Mouse (Mus musculus) spleen, postnatal 10 days (tissue): ENCODE results near the gene Fbxo10.
"Not testable (repeated sequence)": the region's sequence is repeated elsewhere in the genome, so short reads cannot be mapped to it uniquely, and the experiment has no call there.

Experiments used
- DNase-seq, 2 experiments: peaks; one replicate each; pipeline ENCODE4 v3.0.0; 2021 to 2022; ENCODE audit warnings: low spot score in 2 of 2

Gene Fbxo10

DNA sequence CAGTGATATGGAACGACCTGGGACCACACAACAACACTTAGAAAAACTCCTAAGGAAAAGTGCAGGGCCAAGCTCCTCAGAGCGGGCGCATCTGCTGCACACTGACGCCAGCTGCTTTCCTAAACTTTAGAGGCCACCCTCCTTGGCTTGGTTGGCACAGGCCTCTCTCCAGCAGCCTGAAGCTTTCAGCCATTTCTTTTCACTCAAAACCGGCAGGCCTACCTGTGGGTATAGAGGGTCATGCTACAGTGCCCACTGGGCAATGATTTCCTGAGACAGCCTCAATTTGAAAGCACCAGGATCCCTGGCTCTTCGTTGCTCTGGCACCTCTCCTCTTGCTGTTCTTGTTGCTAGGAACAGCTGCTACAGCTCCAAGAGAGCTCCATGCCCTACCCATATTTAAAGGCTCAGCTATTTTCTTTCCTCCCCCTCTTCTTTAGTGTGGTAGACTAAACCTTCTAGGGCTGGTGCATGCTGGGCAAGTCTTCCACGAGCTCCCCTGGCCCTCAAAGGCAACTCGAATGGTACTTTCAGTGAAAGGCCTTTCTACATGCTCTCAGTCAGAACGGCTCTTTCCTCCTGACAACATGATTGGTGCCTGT lies 37.0 kb downstream of the Fbxo10 start:
- DNase-seq, result no peak

DNA sequence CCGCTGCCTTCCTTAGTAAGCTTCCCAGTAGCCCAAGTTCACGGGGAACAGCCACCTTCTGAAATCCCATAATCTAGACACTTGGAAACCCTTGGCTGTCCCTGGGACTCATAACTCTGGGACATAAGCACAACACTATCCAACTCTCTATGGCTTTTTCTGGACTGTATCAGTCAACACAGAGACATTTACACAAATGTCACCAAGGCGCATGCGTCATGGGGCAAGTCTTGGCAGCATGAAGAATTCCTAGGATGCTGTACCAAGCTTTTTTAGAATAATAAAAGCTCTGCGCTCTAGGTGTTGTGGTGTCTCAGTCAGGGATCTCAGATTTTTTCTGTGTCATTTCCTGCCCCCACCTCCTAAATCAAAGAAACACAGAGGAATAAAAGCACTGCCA lies 37.7 kb downstream of the Fbxo10 start:
- no peak for DNase-seq

DNA sequence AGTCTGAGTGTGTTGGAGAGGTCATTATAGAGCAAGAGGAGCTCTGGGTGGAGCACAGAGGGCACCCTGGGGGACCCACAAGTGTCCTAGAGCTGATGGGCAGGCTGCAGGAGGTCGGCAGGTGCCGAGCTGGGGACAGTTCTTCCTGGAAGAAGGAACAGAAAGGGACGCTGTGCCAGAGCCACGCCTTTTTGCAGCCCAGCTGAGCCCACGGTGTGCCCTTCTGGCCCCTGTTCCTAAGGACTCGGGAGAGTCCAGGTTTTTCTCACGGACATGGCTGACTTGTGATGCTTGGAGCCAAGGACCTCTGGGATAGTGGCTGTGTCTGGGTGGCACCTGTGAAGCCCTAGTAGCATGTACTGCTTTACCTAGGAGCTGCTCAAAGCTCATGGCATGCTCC lies 43.6 kb downstream of the Fbxo10 start:
- no peak for DNase-seq

DNA sequence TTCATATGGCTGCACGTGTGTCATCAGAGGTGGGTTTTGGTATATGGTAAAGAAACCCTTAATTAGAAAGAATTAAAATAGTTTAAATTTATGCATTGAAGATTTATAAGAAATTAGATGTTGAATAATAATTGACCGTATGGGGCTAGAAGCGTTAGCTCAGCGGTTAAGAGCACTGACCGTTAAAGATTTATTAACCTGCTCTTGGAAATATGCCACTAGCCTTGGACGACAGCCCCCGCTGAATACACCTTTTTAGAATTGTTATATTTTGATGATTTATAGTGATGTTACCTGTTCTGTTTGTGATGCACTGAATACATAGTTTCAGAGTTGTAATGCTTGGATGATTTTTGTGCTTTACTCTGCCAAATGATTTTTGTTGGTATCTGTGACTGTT lies 44.9 kb downstream of the Fbxo10 start:
- DNase-seq, result not testable (repeated sequence)

DNA sequence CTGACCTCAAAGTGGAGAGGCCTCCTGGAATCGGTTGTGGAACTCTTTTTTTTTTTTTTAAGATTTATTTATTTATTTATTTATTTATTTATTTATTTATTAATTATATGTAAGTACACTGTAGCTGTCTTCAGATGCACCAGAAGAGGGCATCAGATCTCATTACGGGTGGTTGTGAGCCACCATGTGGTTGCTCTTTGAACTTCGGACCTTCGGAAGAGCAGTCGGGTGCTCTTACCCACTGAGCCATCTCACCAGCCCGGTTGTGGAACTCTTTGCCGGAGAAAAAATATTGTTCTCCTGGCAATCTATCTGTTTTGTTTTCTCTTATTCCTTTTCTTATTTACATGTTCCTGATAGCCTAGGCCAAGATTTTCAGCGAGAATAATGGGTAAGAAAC lies 45.5 kb downstream of the Fbxo10 start:
- peak in 1 of 2 experiments; percentile 34 for DNase-seq

DNA sequence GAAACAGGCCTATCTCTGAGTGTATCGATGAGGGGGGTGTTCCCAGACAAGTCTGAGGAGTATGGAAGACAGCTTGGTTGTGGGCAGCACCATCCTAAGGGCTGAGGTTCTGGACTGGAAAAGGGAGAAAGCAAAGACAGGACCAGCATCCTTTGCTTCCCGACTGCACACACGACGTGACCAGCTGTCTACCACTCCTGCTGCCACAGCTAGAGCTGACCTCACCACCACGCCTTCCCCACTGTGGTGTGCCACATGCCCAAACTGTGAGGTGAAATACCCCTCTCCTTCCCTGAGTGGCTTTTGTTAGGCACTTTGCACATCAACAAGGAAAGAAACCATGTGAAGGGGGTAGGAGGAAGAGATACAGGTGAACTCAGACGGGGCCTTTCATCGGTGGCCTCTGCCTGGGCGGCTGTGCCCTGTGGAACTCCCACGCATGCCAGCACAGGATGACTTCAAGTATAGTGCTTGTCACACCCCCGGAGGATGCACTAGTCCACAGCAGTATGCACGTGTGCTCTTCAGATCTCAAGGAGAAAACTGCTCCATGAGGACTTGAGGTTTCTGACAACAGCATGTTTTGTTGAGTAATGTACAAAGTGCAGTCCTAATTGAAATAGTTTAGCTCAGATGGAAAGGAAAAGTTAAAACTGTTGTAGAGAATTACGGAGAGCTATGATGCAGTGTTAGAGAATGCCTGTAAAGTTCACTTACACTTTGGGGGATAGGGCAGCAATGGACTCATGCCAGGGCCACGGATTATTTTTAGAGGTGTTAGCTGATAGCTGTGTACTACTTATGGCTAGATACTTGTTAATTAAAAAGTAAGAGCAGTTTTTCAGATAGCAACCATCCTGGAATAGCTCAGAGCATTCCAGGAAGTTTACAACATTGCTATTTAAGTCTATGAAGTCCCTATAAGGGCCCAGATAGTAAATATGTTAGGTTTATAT lies 46.7 kb downstream of the Fbxo10 start:
- no peak for DNase-seq

DNA sequence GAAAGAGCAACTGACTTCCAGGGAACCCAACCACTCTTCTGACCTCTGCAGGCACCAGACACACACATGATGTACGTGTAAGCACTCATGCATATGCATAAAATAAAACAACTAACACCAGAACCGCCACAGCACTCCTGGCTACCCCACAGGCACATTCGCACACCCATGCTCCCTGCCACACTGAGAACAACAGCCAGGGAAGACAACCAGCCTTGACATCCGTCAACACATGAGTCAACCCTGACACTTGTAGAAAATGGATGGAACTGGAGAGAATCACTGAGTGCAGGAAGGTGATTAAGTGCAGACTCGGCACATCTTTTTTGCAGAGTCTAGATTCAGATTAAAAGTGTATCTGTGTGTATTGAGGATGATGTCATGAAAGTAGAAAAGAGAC lies 47.8 kb downstream of the Fbxo10 start:
- no peak for DNase-seq

DNA sequence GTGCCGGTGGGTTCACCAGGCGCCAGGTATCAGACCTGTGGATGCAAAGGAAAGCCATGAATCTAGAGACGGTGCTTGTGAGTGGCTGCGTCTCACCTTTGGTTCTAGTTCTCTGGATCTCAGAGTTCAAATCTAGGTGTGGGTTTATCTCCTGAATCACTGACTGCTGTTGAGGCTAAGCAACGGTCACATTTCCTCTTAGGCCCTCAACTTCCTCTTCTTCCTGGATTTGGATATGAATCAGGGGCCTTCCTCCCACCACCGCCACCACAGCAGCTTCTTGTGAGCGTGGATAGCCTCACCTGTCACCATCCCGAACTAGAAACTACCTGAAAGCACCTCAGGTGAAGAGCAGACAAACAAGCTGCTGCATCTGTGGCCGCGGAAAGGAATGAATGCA lies 48.4 kb downstream of the Fbxo10 start:
- DNase-seq, result no peak

DNA sequence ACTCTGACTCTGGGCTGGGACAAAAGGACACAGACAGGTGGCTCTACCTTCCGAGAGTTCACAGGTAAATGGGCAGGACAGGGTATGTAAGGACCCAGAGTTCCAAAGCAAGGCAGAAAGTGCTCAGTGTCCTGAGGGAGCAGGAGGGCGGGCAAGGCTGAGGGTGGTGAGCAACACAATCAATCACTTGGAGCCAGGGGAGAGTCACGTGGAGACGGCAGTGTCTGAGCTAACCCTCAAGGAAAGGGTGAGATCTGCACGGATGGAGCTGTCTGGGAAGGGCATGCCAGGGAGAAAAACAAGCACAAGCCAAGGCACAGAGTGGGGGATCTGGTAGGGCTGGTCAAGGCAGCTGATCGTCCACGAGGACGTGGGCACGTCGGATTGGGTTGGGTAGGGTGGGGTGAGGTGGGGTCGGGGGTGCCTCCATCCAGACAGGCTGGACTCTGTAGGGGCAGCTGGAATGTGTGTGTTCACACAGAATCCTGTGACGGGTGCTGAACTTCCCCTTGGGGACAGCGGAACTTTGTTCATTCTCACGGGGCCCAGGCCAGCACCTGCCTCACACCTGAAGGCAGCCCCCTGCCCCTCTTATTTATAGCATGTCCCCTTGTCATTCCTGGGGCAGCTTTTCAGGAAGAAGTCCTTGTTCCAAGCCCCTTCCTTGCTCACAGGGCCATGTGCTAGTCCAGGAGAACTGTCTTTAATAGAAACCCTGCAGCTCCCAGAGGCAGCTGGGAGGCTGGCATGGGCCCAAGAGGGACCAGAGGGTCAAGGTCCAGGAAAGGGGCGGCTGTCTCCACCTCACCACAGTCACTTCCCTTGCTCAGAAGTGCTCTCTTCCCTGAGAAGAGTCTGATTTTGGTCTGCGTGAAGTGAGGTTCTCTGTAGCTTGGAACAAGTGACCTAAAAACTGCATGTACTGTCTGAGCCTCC lies 49.4 kb downstream of the Fbxo10 start:
- DNase-seq, result no peak

DNA sequence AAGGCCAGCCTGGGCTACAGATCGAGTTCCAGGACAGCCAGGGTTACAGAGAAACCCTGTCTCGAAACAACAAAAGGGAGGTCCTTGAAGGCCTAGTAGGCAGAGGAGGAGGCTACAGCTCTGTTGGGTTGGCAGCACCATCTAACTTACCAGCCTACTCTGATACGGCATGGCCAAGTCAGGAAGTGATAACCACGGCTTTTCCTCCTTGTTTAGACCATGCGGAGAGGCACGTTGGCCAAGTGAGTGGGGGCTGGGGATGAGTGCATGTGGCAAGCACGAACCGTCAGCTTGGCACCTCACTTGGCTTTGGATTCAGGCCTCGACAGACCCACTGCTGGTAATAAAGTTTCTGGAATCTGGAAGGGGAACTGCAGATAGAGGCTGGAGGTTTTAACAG lies 51.8 kb downstream of the Fbxo10 start:
- DNase-seq, result no peak

DNA sequence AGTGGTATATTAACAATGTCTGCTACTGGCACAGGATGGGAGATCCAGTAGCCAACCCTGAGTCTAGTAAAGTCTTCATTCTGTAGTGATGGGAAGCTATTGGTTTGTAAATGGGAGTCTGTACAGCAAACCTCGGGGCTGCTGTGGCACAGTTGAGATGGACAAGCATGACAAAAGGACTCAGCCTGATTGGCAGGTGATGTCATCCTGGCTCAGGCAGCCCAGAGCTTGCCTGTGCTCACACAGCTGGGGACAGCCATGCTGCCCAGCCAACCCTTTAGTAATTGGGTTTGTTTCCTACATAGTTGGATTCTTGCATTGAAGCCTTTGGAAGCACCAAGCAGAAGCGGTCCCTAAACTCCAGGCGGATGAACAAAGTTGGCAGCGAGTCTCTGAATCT lies 57.9 kb downstream of the Fbxo10 start:
- DNase-seq, result no peak

DNA sequence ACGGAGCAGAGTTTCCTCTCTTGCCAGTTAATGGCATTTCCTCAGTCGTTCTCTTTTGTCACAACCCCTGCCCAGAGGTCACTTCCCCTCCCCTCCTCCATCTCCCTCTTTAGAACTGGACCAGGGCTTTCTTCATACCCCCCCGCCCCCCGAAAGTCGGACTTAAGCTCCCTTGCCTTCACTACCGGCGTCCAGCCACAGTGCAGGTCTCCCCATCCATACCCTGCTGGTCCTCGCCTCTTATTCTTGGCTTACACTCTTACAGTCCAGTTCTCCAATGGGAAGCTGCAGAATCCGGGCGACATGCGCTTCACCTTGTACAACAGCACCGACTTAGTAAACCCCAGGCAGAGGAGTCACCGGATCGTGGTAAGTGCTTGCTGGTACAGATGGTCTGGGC lies 65.4 kb downstream of the Fbxo10 start:
- no peak for DNase-seq

DNA sequence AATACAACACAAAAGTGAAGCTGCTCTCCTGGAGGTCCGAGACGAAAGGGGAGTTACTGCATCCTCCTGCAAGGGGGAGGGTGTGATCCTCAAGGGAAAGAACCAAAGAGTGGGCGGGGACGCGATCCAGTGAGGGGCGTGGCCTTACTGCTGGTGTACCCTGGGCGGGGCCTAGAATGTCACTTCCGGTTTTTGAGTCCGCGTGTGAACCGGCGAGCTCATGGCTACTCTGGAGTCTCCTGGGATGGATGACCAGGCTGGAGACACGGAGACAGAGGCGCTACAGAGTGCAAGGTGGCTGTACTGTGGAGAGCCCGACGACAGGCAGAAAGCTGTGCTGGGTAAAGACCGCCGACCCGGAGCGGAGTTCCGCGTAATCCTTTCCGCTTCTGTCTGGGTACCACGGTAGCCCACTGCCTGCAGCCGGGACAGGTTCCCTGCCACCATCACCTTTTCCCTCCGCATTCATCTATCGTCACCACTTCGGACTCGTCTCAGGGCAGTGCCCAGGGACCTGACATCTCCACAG lies 65.9 kb downstream of the Fbxo10 start, which contains the start of gene Polr1e:
Gene Polr1e (plus strand): TSS at position 132 of the 529 bp plus-strand sequence.
- peak; percentile 91 to 97 for DNase-seq

DNA sequence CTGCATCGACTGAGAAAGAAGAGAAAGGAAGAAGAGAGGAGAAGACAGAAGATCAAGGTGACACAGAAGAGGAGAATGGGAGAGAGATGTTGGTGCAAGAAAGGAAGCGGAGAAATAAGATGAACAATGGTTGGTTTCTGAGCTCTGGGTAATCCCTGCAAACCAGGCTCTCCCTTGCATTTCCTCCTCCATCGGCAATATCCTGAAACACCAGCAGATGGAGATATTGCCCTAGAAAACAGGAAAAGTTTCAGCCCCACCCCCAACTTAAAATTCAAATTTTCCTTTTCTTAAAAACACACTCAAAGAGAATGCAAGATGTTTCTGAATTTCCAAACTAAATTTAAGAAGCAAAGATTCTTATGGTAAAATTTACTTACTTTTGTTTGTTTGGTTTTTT lies 68.8 kb downstream of the Fbxo10 start:
- peak in 1 of 2 experiments; percentile 58 for DNase-seq

DNA sequence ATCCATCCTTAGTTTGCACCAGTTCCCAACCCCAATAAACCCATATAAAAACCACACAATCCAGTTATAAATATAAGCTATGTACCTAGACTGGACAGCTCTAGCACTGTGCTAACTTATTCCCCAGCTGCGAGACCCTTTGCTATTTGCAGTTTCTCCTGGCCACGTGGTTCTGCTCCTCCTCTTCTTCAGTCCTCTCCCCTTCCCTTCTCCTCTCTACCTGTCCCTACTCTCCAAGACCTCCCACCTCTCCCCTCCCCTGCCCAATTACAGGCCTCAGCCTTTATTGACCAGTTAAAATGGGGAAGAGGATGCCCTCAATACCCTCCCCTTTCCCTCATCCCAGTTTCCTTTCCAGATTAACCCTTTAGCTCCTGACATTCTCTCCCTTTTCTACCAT lies 70.9 kb downstream of the Fbxo10 start:
- DNase-seq, result no peak

DNA sequence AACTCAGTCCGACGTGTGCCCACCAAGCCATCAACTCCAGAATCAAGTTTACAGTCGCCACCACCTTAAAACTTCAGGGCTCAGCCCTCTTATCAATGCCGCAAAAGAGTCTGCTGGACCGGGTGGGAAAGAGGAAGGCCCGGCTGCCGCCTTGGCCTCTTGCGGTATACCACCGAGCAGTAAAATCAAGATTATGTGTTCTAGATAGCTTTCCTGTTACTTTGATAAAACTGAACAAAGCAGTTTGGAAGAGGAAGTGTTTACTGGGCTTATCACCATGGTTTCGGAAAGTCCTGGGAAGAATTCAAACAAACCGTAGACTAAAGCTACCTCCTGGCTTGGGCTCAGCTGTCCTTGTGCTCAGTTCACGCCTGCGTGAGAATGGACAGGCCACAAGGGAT lies 71.4 kb downstream of the Fbxo10 start:
- no peak for DNase-seq

DNA sequence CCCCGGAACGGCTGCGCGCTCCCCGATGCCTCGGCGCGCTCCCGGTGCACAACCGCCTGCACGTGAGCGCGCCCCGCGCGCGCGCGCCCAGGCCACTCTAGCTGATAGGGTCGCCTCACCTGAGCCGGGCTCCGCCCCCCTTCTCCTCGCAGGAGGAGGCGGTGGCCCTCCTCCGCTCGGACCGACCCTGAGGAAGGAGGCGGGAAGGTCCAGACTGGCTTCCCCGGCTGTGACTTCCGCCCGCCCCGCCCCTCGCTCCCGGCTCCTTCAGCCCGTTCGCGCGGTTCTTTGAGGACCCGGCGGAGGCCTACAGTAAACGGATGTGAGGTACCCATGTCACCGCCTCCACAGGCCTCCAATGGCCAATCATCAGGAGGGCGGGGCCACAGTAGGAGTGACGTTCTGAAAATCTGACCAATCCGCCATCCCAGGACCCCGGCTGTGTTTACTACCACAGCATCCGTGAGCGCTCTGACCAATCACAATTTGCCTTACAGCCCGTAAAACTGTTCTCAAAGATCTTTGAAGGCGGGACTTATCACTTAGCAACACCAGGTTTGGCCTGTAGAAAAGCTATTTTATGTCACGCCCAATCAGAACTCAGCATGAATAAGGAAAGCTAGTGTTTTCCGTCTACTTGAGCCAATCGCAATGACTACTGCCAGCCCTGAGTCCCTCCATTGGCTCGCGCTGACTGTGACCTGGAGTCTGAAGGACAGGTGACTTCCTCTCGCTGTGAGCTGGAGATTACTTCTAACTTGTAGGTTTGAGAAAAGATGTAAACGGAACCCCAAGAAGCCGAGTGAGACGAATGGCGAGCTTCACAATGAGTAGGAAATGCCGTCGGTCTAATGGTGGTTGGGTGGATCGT lies 72.1 kb downstream of the Fbxo10 start, which contains the start of gene Zbtb5:
Gene Zbtb5 (minus strand): TSS at position 308 of the 871 bp plus-strand sequence.
- peak; percentile 97 to 99 for DNase-seq

DNA sequence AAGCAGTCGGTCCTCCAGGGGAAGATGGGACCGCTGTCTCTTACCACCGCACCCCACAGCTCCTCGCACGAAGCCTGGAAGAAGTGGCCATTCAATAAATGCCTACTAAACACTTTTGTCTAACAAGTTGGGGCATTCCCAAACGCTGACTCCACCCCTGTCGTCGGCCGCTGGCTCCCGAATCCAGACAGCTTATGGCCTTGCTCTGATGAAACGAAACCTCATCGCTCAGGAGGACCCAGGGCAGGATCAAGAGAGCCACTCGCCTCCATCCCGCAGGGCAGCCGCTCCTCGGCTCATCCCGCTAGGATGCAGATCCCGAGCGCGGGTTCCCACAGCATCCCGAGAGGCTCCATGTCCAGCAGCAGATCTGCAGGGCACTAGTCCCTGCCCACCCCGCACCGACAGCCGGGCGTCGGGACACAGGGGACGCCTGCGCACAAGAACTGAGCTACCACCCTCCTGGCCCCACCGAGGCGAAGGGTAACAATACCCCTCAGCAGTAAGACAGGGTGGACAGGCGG lies 72.8 kb downstream of the Fbxo10 start:
- DNase-seq, result peak in 1 of 2 experiments; percentile 76

DNA sequence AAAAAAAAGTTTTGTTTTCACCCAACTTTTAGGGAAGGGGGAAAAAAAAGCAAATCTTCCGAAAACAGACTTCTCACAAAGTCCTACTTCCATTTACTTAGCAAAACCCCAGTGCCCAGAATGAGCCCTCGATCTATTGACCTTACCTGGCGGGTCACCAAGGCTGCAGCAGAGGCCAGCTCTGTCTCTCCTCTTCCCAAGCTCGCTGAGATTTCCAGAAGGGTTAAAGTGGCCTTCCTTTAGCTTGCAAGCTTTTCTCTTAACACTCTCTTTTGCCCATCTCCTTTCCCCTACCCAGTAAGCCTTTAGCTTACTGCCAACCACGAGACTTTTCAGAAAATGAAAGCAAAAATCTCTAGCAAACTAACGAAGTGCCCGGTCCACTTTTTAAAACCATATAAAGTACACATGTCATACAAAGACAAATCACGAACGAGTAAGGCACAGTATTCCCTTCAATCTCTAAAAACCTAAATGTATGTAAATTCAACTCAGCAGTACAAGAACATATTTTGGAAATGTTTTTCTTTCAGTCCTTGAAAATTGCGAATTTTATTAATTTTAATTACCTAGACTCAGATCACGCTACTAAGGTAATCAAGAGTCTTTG lies 73.5 kb downstream of the Fbxo10 start:
- no peak for DNase-seq

DNA sequence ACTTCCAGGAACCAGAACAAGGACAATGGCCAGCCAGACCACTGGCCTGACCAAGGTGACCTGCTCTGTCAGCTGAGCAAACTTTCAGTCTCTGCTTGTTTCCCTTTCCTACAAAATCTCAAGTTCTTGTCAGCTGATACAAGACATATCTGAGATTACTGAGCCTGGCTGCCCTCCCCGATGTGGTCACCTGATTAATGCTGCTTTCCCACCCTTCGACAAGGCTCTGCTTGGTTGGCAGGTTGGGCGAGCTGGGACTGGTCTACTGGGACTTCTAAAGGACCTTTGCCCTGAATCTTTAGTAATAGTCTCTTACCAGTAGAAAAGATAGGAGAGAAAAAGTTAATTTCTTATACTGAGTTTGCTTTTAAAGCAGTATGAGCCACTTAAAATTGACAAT lies 79.0 kb downstream of the Fbxo10 start:
- DNase-seq, result no peak
